Mouse (Mus musculus) left cerebral cortex, adult 2 months (tissue): ENCODE measurements around the gene Ttc29. TPM values are rescaled to one million over a fixed set of nuclear protein-coding genes. Genes with fewer than 3 reads are reported as not detected.

ENCODE experiments used
- DNase-seq, 2 experiments: peaks; one replicate each; pipeline ENCODE4 v3.0.0; 2021 to 2022; ENCODE audit warnings: low spot score in 2 of 2, mixed read lengths in 1 of 2; ENCODE audit errors: extremely low spot score in 1 of 2
- H3K27ac ChIP-seq: fragments of 200-600 bp; 2 replicates; pipeline ENCODE4 v1.8.1; 2022
- H3K4me3 ChIP-seq: fragments of 200-600 bp; 2 replicates; pipeline ENCODE4 v1.8.1; 2022
- CTCF ChIP-seq: fragments of 200-600 bp; IDR thresholded peaks from 2 replicates; pipeline ENCODE4 v1.8.1; 2022; ENCODE audit warnings: antibody characterized with exemption, mild to moderate bottlenecking, moderate library complexity
- intact Hi-C: fragments of 180-260 bp; cut with DNase I; formaldehyde crosslinking; loops from one replicate; pipeline ENCODE4 v1.15.1; 2025
- total RNA-seq, 2 experiments: library from RNA; stranded (reverse); gene quantifications; 2 replicates each; pipeline ENCODE4 v1.2.3; 2021

Ttc29 gene
- total RNA-seq, 2 experiments from 2014 or later, result 0.14 TPM; not detected in 1

DNA sequence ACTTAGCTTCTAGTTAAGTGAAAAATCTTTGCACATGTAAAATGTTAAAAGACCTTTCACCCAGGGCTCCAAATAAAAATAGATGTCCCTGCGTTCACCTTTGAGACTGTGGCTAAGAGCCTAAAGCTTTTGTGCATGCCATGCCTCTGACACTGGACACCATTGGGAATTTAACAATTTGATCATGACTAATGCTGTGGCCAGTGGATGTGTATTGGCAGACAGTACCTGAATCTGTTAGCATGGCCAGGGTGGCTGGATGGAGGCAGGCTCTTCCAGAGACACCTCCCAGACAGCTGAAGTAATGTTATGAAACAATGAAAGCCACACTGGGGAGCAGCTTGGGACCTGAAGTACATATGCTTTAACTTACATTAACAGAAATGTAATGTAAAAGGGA is 229.7 kb downstream of the Ttc29 start:
- Histone ChIP-seq H3K4me3 (no peak overlapping the region), H3K27ac (no peak overlapping the region)
- TF ChIP-seq CTCF, result no peak
- intact Hi-C loops, result loop anchor here (5.0 to 10.0 kb wide), 2 partner anchors 205 to 378 kb away; no protein-coding TSS in a partner anchor
- no peak for DNase-seq

Other genes with a start within 250 kb of the Ttc29 start
- gene Pou4f2, start 223.3 kb downstream of the Ttc29 start, total RNA-seq, result not detected